Mouse (Mus musculus) erythroid progenitor cell, adult 5-6 weeks (primary cell): ENCODE data around the gene Lrrc4. TPM values are rescaled to one million over a fixed set of nuclear protein-coding genes. Genes with fewer than 3 reads are reported as not detected.

Source experiments
- ATAC-seq: replicated peaks from 2 replicates; pipeline ENCODE4 v1.8.0; 2016; ENCODE audit warnings: moderate number of reproducible peaks, mild to moderate bottlenecking, moderate TSS enrichment, inconsistent platforms; ENCODE audit not compliant: poor library complexity, low FRiP score, severe bottlenecking
- total RNA-seq, 2 experiments: library from RNA; stranded (forward) in 1 of 2; stranded (reverse) in 1 of 2; fragments of 150-400 nt in 1 of 2; fragments of 186-747, 209-891 nt in 1 of 2; gene quantifications; 2 replicates each; pipeline versions ENCODE4 v1.2.3 to v1.2.4; 2015 to 2017; ENCODE audit warnings: low replicate concordance in 2 of 2

Gene Lrrc4
- total RNA-seq, 2 experiments from 2014 or later, result not detected

- no peak for ATAC-seq
Observed at GRCm38 (mm10) chr6:28687776-28688175, 143.8 kb downstream of the Lrrc4 start.

- no peak for ATAC-seq
Observed at GRCm38 (mm10) chr6:28685745-28686144, 145.8 kb downstream of the Lrrc4 start.

- no peak for ATAC-seq
Observed at GRCm38 (mm10) chr6:28685052-28685451, 146.5 kb downstream of the Lrrc4 start.

GRCm38 (mm10) chr6:28681521-28682457 lies 149.8 kb downstream of the Lrrc4 start:
- no peak for ATAC-seq

- no peak for ATAC-seq
Observed at GRCm38 (mm10) chr6:28680537-28680936, 151.0 kb downstream of the Lrrc4 start.

- ATAC-seq, result no peak
Observed at GRCm38 (mm10) chr6:28678896-28679295, 152.7 kb downstream of the Lrrc4 start.

- no peak for ATAC-seq
Observed at GRCm38 (mm10) chr6:28674686-28675085, 156.9 kb downstream of the Lrrc4 start.

- no peak for ATAC-seq
Observed at GRCm38 (mm10) chr6:28672388-28672787, 159.2 kb downstream of the Lrrc4 start.

GRCm38 (mm10) chr6:28669251-28669650 lies 162.3 kb downstream of the Lrrc4 start:
- no peak for ATAC-seq

GRCm38 (mm10) chr6:28667586-28667985 lies 164.0 kb downstream of the Lrrc4 start:
- no peak for ATAC-seq

- ATAC-seq, result no peak
Observed at GRCm38 (mm10) chr6:28664716-28665115, 166.8 kb downstream of the Lrrc4 start.

- no peak for ATAC-seq
Observed at GRCm38 (mm10) chr6:28663670-28664069, 167.9 kb downstream of the Lrrc4 start.

GRCm38 (mm10) chr6:28663004-28663403 lies 168.5 kb downstream of the Lrrc4 start:
- no peak for ATAC-seq

GRCm38 (mm10) chr6:28656511-28656910 lies 175.0 kb downstream of the Lrrc4 start:
- no peak for ATAC-seq

- ATAC-seq, result no peak
Observed at GRCm38 (mm10) chr6:28645231-28645630, 186.3 kb downstream of the Lrrc4 start.

- ATAC-seq, result no peak
Observed at GRCm38 (mm10) chr6:28642909-28643308, 188.6 kb downstream of the Lrrc4 start.

GRCm38 (mm10) chr6:28640088-28640487 lies 191.5 kb downstream of the Lrrc4 start:
- ATAC-seq, result no peak

- peak; percentile 71 for ATAC-seq
Observed at GRCm38 (mm10) chr6:28635531-28636348, 195.8 kb downstream of the Lrrc4 start.

GRCm38 (mm10) chr6:28635092-28635491 lies 196.5 kb downstream of the Lrrc4 start:
- no peak for ATAC-seq

- ATAC-seq, result no peak
Observed at GRCm38 (mm10) chr6:28633656-28634055, 197.9 kb downstream of the Lrrc4 start.

GRCm38 (mm10) chr6:28633120-28633519 lies 198.4 kb downstream of the Lrrc4 start:
- ATAC-seq, result no peak
